8 mouse cellular contexts compared by ENCODE assay signal in genomic region chr6:18819343-18819742, GRCm38 (mm10). TPM values are rescaled to one million over a fixed set of nuclear protein-coding genes. Genes with fewer than 3 reads are reported as not detected.
DNase-seq lines count a peak whose midpoint lies in the region; ATAC-seq and TF ChIP-seq lines count a peak whose summit lies in the region.

No protein-coding gene starts in this region.

- H3K27ac ChIP-seq in intestine, embryonic 14.5 days (ENCODE audit: low read depth), result no peak overlapping the region
- no peak overlapping the region for H3K27ac ChIP-seq in intestine, embryonic 16.5 days (ENCODE audit: low read length)
- H3K27ac ChIP-seq in MEL (ENCODE audit: control insufficient read depth, low read depth, low read length), result no peak overlapping the region
- H3K27ac ChIP-seq in lung, postnatal 0 days (ENCODE audit: low read length), result no peak overlapping the region

- no peak overlapping the region for H3K4me3 ChIP-seq in intestine, embryonic 14.5 days (ENCODE audit: low read depth, low read length)
- H3K4me3 ChIP-seq in intestine, embryonic 16.5 days (ENCODE audit: low read length), result no peak overlapping the region
- no peak overlapping the region for H3K4me3 ChIP-seq in MEL (ENCODE audit: control insufficient read depth in 1 of 2, insufficient read depth in 1 of 2, low read depth in 2 of 2, low read length in 2 of 2)
- no peak overlapping the region for H3K4me3 ChIP-seq in lung, postnatal 0 days (ENCODE audit: low read depth, low read length)

- H3K36me3 ChIP-seq in intestine, embryonic 14.5 days (ENCODE audit: control insufficient read depth, insufficient read depth, low read length), result no peaks in the 10 kb centered on the region
- no peaks in the 10 kb centered on the region for H3K36me3 ChIP-seq in intestine, embryonic 16.5 days (ENCODE audit: control insufficient read depth, insufficient read depth, low read length)
- H3K36me3 ChIP-seq in MEL (ENCODE audit: control insufficient read depth in 1 of 2, insufficient read depth in 2 of 2, low read length in 2 of 2), result no peaks in the 10 kb centered on the region
- no peaks in the 10 kb centered on the region for H3K36me3 ChIP-seq in lung, postnatal 0 days (ENCODE audit: insufficient read depth, low read length)
- H3K36me3 ChIP-seq in splenic B cell, adult 2 months (ENCODE audit: control insufficient read depth, insufficient read depth, low read length, poor library complexity, severe bottlenecking), result no peaks in the 10 kb centered on the region

- DNase-seq in intestine, embryonic 14.5 days (ENCODE audit: low spot score), result peak; percentile 69
- DNase-seq in MEL (ENCODE audit: low read depth, low spot score), result peak; percentile 58
- DNase-seq in cerebellum, adult 18-20 months, result peak; percentile 63 to 74
- peak; percentile 60 to 91 for DNase-seq in frontal cortex, adult 2 months (ENCODE audit: extremely low spot score in 1 of 2, low spot score in 1 of 2)
- DNase-seq in large intestine, adult 2 months (ENCODE audit: low read depth, low spot score), result peak; percentile 28
- peak; percentile 78 for DNase-seq in lung, postnatal 0 days (ENCODE audit: low spot score)
- peak; percentile 20 for DNase-seq in splenic B cell, adult 2 months (ENCODE audit: low read depth, low spot score)

- no peak for ATAC-seq in intestine, embryonic 14.5 days (replicated peaks; ENCODE audit: low FRiP score, low TSS enrichment, low read depth)
- ATAC-seq in intestine, embryonic 16.5 days, result no peak
- no peak for ATAC-seq in lung, postnatal 0 days

- H3K9ac ChIP-seq in intestine, embryonic 14.5 days (ENCODE audit: low read length), result no peak overlapping the region
- no peak overlapping the region for H3K9ac ChIP-seq in intestine, embryonic 16.5 days (ENCODE audit: low read depth, low read length)
- no peak overlapping the region for H3K9ac ChIP-seq in MEL (ENCODE audit: control insufficient read depth, low read depth, low read length, poor library complexity, severe bottlenecking)
- no peak overlapping the region for H3K9ac ChIP-seq in lung, postnatal 0 days (replicated peaks; ENCODE audit: low read depth)

- peak; percentile 34 to 82 (median 40) for TF ChIP-seq CTCF in MEL (IDR thresholded peaks at IDR 0.05 in 2 of 3, conservative IDR thresholded peaks at IDR 0.05 in 1 of 3; ENCODE audit: control insufficient read depth in 1 of 3, insufficient read depth in 1 of 3, low read depth in 2 of 3, low read length in 3 of 3, poor library complexity in 1 of 3, severe bottlenecking in 1 of 3)
- peak; percentile 81 for TF ChIP-seq CTCF in lung, postnatal 0 days (IDR thresholded peaks at IDR 0.05)

- TF ChIP-seq RAD21 in MEL (IDR thresholded peaks at IDR 0.05; ENCODE audit: low read depth, low read length), result peak; percentile 91

- H3K4me2 ChIP-seq in intestine, embryonic 14.5 days (ENCODE audit: low read length), result no peak overlapping the region
- no peak overlapping the region for H3K4me2 ChIP-seq in intestine, embryonic 16.5 days (ENCODE audit: low read depth, low read length)
- no peak overlapping the region for H3K4me2 ChIP-seq in lung, postnatal 0 days (replicated peaks; ENCODE audit: low read depth, low read length)

- TF ChIP-seq POLR2A in MEL (IDR thresholded peaks at IDR 0.05; ENCODE audit: control insufficient read depth in 1 of 2, insufficient read depth in 1 of 2, low read depth in 1 of 2, low read length in 2 of 2, poor library complexity in 1 of 2), result no peak

- no peaks in the 10 kb centered on the region for H3K4me1 ChIP-seq in intestine, embryonic 14.5 days (replicated peaks; ENCODE audit: control insufficient read depth, insufficient read depth, low read length)
- peaks cover 2% of the 10 kb centered on the region; the same call in 1 of the 2 replicates for H3K4me1 ChIP-seq in intestine, embryonic 16.5 days (ENCODE audit: control insufficient read depth, insufficient read depth, low read length)
- no peaks in the 10 kb centered on the region for H3K4me1 ChIP-seq in MEL (ENCODE audit: control insufficient read depth in 1 of 2, insufficient read depth in 2 of 2, low read length in 2 of 2)
- no peaks in the 10 kb centered on the region for H3K4me1 ChIP-seq in lung, postnatal 0 days (ENCODE audit: insufficient read depth, low read depth, low read length)

- TF ChIP-seq EP300 in MEL (IDR thresholded peaks at IDR 0.05; ENCODE audit: low read depth in 1 of 2, low read length in 2 of 2), result no peak
- no peak for TF ChIP-seq EP300 in lung, postnatal 0 days (IDR thresholded peaks at IDR 0.05)

- no peaks in the 10 kb centered on the region for H3K9me3 ChIP-seq in intestine, embryonic 14.5 days (ENCODE audit: control insufficient read depth, low read length)
- H3K9me3 ChIP-seq in intestine, embryonic 16.5 days (ENCODE audit: control insufficient read depth, low read length), result no peaks in the 10 kb centered on the region
- no peaks in the 10 kb centered on the region for H3K9me3 ChIP-seq in MEL (replicated peaks; ENCODE audit: insufficient read depth, low read length)
- no peaks in the 10 kb centered on the region for H3K9me3 ChIP-seq in lung, postnatal 0 days (ENCODE audit: low read length)

- H3K27me3 ChIP-seq in intestine, embryonic 14.5 days (replicated peaks; ENCODE audit: control insufficient read depth, insufficient read depth, low read length), result no peaks in the 10 kb centered on the region
- no peaks in the 10 kb centered on the region for H3K27me3 ChIP-seq in intestine, embryonic 16.5 days (replicated peaks; ENCODE audit: control insufficient read depth, insufficient read depth, low read length)
- no peaks in the 10 kb centered on the region; a peak in 1 of 4 replicates for H3K27me3 ChIP-seq in MEL (ENCODE audit: control insufficient read depth in 1 of 2, insufficient read depth in 2 of 2, low read length in 2 of 2)
- no peaks in the 10 kb centered on the region for H3K27me3 ChIP-seq in lung, postnatal 0 days (replicated peaks; ENCODE audit: insufficient read depth, low read length)
- H3K27me3 ChIP-seq in splenic B cell, adult 2 months (ENCODE audit: control insufficient read depth, insufficient read depth, low read length, poor library complexity, severe bottlenecking), result no peaks in the 10 kb centered on the region; the same call in 1 of the 2 replicates

- no peaks in the 10 kb centered on the region for H3K79me2 ChIP-seq in MEL (ENCODE audit: control insufficient read depth, insufficient read depth, low read length, poor library complexity)

- WGBS in intestine, embryonic 14.5 days, result 19% methylated on average over 4 of the region's 4 CpGs
- 16% methylated on average over 4 of the region's 4 CpGs for WGBS in intestine, embryonic 16.5 days
- 15% methylated on average over 4 of the region's 4 CpGs for WGBS in large intestine, adult 2 months
- 8% methylated on average over 4 of the region's 4 CpGs for WGBS in lung, postnatal 0 days

TF ChIP-seq in MEL, 35 proteins besides CTCF, POLR2A, EP300 and RAD21:
- TF ChIP-seq SMC3 (IDR thresholded peaks at IDR 0.05; ENCODE audit: low read depth, low read length), result peak; percentile 80
- TF ChIP-seq ZC3H11A (IDR thresholded peaks at IDR 0.05; ENCODE audit: low read depth, low read length), result peak; percentile 81
- no peak for TF ChIP-seq MEF2A (IDR thresholded peaks at IDR 0.05; ENCODE audit: extremely low read depth, insufficient replicate concordance, low read depth, low read length, poor library complexity, severe bottlenecking)
- no peak for TF ChIP-seq MAX (IDR thresholded peaks at IDR 0.05; ENCODE audit: low read length)

RNA-seq across cellular contexts. Expression of gene Lsm8, which starts 29.0 kb away (rescaled TPM):
- 164 and 168 TPM in 2 replicates for polyA plus RNA-seq in intestine, embryonic 14.5 days (2014; fragmentation: Nextera tagmentation; extraction: Ambion mirVana)
- 135 and 140 TPM in 2 replicates for polyA plus RNA-seq in intestine, embryonic 16.5 days (2015; fragmentation: Nextera tagmentation; extraction: Ambion mirVana)
- total RNA-seq in MEL (2012; rRNA removed), result 107 and 111 TPM in 2 replicates
- 100 to 1,000 TPM in 1 of 2 experiments, not detected in 1; 106 TPM for polyA plus RNA-seq in MEL (2012; ENCODE audit: insufficient read depth in 1 of 2, insufficient read length in 2 of 2, low read depth in 1 of 2, low replicate concordance in 2 of 2, missing spikeins in 1 of 2)
- polyA plus RNA-seq in frontal cortex, adult 2 months (2012; rRNA removed), result 45.8 and 47.8 TPM in 2 replicates
- polyA plus RNA-seq in large intestine, adult 2 months (2012; rRNA removed), result 16.1 and 19.1 TPM in 2 replicates
- polyA plus RNA-seq in lung, postnatal 0 days (2015; fragmentation: Nextera tagmentation; extraction: Ambion mirVana), result 108 TPM in 2 replicates

RNA-seq across cellular contexts. Expression of gene Ankrd7, which starts 46.8 kb away (rescaled TPM):
- 0.36 TPM in 1 of 2 replicates, not detected in the other for polyA plus RNA-seq in intestine, embryonic 14.5 days (2014; fragmentation: Nextera tagmentation; extraction: Ambion mirVana)
- not detected in 2 replicates for polyA plus RNA-seq in intestine, embryonic 16.5 days (2015; fragmentation: Nextera tagmentation; extraction: Ambion mirVana)
- total RNA-seq in MEL (2012; rRNA removed), result not detected in 2 replicates
- polyA plus RNA-seq in MEL (2012; ENCODE audit: insufficient read depth in 1 of 2, insufficient read length in 2 of 2, low read depth in 1 of 2, low replicate concordance in 2 of 2, missing spikeins in 1 of 2), result not detected
- polyA plus RNA-seq in frontal cortex, adult 2 months (2012; rRNA removed), result 0.22 and 0.34 TPM in 2 replicates
- polyA plus RNA-seq in large intestine, adult 2 months (2012; rRNA removed), result not detected in 2 replicates
- 0.12 TPM in 1 of 2 replicates, not detected in the other for polyA plus RNA-seq in lung, postnatal 0 days (2015; fragmentation: Nextera tagmentation; extraction: Ambion mirVana)

Comparison
In these comparisons a context has a peak if more than half of its experiments do, and no peak if none do; other contexts are left out.
1. DNase-seq: peak in every context shown above with its lines; median percentile 78 in lung, postnatal 0 days; 76 in frontal cortex, adult 2 months; 69 in intestine, embryonic 14.5 days; 68 in cerebellum, adult 18-20 months; 58 in MEL; 28 in large intestine, adult 2 months; 20 in splenic B cell, adult 2 months.